Mouse (Mus musculus): ENCODE data around the gene Zic4.

The Zic4 gene

DNA sequence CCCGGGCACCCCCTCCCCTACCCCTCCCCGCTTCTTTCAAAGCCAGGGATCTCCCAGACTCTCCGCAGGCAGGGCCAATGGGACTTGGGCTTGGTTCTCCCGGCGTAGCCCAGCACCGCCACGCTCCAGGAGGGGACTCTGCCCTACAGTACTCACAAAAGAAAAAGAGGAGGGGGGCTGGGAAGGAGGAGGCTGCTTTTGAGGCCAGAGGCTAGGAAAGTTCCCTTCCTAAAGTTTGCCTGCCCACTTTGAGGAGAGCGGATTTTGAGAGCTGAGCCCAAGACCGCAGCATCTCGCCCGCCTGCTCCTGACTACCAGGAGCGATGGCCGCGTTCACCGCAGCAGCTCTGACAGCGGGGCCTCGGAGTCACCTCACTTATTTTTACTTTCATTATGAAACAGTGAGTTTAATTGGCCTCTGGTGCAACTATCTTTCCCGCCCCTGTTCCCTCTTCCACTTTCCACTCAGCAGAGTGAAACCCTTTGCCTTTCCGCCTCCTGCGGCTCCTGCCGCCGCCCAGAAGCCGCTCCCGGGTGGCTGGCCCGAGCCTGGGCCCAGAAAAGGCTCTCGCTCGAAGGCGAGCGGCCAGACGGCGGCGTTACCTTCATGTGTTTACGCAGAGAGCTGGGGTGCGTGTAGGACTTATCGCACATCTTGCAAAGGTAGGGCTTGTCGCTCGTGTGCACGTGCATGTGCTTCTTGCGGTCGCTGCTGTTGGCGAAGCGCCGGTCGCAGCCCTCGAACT lies at the start of gene Zic4:
Gene Zic4, plus strand, starts transcription at position 558 of the 746 bp plus-strand sequence.
- in situ Hi-C loops (cut with MboI; ENCODE audit: low pct_unique_long_range_greater_than_20kb in 1 of 2, low sequenced_read_pairs in 2 of 2, unreplicated experiment in 1 of 2): no loop called here

DNA sequence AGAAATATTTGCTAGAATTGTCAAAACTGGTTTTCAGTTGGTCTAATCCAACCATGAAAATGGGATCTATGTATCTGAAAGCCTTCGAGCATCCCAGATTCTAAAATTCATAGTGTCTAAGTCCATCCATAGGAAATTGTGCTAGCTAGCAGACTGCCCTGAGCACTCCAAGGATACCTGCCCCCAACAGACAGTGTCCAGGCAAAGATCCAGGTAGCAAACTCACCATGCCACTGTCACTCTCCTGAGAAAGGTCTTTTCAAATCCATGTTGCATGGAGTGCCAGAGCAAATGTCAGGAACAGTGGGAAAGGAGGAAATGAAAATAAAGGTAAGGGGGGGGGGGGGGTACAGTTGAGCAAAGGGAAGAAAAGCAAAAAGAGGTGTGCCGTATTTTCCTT lies 14.6 kb upstream of the Zic4 start:
- in situ Hi-C loops (cut with MboI; ENCODE audit: low pct_unique_long_range_greater_than_20kb in 1 of 2, low sequenced_read_pairs in 2 of 2, unreplicated experiment in 1 of 2): no loop called here

DNA sequence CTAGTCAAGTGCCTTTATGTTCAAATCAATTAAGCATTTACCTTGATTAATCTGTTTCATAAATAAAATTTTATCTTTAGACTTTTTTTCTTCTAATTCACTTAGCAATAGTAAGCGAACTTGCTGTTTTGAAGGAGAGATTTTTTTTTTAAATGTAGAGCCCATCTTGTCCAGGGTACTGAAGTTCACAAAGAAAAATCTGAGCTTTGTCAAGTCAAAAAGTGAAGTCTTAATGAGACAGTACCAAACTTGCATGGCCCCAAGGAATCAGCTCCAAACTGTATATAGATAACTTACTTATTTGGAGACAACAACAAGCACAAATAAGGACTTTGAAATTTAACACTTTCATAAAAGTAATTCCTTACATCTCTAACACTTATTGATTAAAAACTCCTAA lies 13.5 kb upstream of the Zic4 start:
- in situ Hi-C loops (cut with MboI; ENCODE audit: low pct_unique_long_range_greater_than_20kb in 1 of 2, low sequenced_read_pairs in 2 of 2, unreplicated experiment in 1 of 2): no loop called here

DNA sequence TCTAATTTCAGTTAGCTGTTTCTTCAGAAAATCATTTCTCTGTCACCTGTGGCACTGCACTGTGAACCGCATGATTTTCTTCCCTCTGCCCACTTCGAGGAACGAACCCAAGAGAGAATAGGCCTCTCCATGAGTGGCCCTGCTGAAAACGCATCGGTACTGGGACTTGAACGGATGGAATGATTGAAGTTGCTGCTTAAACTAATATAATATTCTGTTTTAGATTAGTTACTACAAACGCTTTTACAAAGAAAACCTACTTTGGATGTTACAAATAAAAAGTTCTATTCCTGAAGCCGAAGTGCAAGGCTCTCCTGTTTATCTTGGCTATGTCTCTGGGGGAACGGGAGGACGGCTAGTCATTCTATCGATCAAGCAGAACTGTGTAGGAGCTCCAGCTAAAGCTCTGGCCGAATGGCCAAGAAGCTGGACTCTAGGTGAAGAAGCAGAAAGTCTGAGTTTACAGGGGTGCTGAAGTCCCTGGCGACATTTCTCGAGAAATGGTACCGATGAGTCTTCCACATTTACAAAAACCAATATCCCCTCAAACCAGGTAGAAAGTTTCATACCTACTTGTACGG lies 11.9 kb upstream of the Zic4 start:
- in situ Hi-C loops (cut with MboI; ENCODE audit: low pct_unique_long_range_greater_than_20kb in 1 of 2, low sequenced_read_pairs in 2 of 2, unreplicated experiment in 1 of 2): no loop called here

DNA sequence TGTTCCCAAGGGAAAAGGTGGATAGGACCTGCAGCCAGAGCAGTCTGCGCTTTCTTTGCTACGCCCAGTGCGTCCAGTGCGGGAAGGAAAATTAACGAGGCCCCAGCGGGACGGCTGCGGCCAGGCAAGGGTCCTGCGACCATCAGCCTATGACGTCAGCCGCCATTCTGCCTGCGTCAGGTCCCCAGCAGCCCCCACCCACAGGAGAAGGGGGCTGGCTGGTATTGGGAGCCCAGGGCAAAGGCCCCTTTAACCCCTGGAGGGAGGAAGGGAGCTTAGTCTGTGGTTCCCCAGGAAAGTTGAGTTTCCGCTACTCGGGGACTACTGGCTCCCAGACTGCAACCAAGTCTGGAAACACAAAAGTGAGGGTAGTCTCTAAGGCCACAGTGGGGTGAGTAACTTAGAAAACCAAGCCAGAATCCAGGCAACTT lies 11.3 kb upstream of the Zic4 start:
- in situ Hi-C loops (cut with MboI; ENCODE audit: low pct_unique_long_range_greater_than_20kb in 1 of 2, low sequenced_read_pairs in 2 of 2, unreplicated experiment in 1 of 2): no loop called here

DNA sequence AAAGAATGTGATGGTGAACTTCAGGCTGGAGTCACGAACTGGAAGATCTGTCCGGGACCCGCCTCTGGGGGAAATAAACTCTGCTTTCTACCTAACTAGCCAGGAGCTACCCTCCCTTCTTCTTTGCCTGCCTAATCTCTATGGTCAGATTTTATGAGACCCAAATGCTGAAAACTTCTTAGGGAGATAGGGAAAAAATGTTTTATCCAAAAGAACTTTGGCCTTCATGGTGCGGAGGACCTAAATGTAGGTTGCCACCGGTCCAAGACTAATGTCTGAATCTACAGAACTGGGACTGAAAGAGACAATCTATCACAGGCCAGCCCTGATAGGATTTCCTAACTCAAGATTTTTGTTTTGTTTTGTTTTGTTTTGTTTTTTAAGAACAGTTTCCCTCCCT lies 10.9 kb upstream of the Zic4 start:
- in situ Hi-C loops (cut with MboI; ENCODE audit: low pct_unique_long_range_greater_than_20kb in 1 of 2, low sequenced_read_pairs in 2 of 2, unreplicated experiment in 1 of 2): no loop called here

DNA sequence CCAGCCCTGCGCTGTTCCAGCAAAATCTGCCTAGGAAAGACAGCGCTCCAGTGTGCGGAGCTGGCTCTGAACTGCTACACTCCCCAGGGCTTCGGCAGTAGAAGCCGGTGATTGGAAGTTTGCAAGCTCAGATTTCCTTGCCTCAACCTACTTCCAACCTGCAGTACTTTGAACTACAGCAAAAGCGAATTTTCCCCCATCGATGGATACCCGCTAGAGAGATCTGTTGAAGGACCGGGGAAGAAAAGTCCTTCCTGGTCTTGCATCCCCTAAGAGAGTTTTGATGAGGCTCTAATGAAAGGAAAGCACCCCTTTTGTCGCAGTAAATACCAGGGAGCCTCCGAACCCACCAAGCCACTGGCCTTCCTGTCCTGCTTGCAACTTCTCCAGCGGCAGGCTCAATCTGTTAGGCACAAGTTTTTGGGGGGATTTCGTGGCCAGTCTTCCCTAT lies 10.2 kb upstream of the Zic4 start:
- in situ Hi-C loops (cut with MboI; ENCODE audit: low pct_unique_long_range_greater_than_20kb in 1 of 2, low sequenced_read_pairs in 2 of 2, unreplicated experiment in 1 of 2): no loop called here

DNA sequence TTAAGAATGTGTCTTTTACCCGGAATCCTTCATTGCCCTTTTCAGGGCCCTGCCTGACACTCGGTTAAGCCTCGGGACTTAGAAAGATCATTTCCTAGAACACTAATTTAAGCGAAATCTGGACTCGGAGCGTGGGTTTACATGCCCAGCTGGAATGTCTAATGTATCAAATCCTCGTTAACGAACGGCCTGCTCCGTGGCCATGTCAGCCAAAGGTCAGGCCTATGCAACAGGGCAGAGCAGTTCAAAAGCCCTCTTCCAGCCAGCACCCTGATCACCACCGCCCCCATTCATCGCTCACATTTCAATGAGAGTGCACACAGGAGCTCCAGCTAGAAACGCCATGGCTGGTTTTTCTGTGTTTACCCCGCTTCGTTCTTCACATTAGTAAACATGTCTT lies 9.4 kb upstream of the Zic4 start:
- in situ Hi-C loops (cut with MboI; ENCODE audit: low pct_unique_long_range_greater_than_20kb in 1 of 2, low sequenced_read_pairs in 2 of 2, unreplicated experiment in 1 of 2): no loop called here

DNA sequence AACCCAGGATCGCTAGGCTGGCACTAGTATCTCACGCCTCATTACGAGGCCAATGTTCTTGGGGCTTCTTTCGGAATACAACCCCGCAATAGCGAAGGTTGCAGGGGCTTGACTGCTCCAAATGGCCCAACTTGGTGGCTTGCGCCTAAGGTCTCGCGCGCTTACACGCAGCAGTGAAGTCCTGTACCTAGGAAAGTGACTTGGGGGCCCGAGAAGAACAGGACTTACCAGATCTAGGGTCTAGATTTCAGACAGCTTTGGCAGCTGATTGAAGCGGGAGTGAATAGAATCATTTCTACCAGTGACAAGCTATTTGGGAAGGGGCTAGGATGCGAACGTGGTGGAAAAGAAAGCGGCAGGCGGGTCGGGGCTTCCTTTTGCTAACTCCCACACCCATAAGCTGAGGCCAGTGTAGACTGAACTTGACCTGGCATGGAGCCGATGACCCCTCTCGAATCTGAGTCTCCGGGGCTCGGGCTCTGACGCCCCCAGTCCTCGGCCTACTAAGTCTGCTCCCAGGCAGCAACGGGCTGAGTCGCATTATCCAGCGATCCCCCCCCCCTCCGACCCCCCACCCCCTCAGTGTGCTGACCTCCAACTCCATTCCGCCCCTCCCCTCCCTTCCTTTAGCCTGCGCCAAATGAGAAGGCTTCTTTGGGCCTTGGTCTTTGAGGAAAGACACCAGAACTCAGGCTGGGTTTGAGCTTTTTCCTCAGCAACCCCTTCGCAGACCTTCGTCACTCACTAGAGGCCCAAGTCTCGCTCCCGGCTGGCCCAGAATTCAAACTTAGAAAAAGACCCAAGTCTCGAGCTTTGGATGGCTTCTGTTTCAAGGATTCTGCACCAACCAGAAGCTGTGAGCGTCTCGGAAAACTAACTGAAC lies 8.4 kb upstream of the Zic4 start:
- in situ Hi-C loops (cut with MboI; ENCODE audit: low pct_unique_long_range_greater_than_20kb in 1 of 2, low sequenced_read_pairs in 2 of 2, unreplicated experiment in 1 of 2): no loop called here

DNA sequence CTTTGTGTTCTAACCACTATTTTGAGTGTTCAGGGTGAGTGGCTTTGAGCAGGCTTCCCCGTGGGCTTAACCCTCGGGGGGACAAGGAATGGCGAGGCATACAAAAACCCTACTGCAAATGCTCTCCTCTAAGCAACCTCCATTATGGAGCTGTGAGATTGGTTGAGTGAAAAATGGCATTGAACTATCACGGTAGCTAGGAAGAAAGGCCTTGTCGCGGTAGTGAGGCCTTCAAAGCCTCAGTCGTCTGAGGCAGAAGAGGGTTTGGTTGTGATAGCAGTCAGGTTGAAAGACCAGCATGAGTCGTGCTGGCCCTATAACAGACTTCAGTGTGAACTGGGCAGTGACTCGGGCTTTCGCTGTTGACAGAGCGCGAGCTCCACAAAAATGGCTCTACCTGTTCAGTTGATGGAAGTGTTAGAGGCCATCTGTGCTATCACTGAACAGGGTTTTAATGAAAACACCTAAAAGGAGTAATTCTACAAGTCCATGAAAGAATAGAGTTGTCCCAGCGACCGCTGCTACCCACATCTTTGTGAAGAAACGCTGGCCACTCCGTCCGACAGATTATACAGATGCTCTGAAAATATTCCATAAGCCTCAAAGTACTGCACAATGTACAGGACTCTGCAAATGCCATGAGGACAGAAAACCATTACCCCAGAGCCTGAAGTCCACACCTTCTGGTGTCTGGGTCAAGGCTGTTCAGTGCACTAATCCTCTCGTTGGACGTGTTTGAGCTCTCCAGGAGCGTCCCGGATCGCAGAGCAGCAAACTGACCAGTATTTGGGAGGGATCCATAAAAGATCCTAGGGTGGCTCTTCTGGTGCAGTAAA lies 7.6 kb upstream of the Zic4 start:
- in situ Hi-C loops (cut with MboI; ENCODE audit: low pct_unique_long_range_greater_than_20kb in 1 of 2, low sequenced_read_pairs in 2 of 2, unreplicated experiment in 1 of 2): no loop called here

DNA sequence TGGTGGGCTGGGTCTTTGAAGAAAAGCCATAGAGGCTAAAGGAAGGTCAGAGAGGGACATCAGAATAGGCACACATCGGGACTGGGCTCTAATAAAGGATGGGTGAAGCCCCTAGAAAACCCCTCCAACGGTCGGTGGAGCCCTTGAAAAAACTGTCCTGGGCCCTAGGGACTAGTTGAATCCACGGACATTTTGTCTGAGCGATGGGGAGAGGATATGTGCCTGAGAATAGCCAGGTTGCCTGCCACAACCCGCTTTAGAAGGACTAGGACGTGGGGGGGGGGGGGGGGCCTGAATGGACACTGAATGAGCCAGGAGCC lies 7.0 kb upstream of the Zic4 start:
- in situ Hi-C loops (cut with MboI; ENCODE audit: low pct_unique_long_range_greater_than_20kb in 1 of 2, low sequenced_read_pairs in 2 of 2, unreplicated experiment in 1 of 2): no loop called here

DNA sequence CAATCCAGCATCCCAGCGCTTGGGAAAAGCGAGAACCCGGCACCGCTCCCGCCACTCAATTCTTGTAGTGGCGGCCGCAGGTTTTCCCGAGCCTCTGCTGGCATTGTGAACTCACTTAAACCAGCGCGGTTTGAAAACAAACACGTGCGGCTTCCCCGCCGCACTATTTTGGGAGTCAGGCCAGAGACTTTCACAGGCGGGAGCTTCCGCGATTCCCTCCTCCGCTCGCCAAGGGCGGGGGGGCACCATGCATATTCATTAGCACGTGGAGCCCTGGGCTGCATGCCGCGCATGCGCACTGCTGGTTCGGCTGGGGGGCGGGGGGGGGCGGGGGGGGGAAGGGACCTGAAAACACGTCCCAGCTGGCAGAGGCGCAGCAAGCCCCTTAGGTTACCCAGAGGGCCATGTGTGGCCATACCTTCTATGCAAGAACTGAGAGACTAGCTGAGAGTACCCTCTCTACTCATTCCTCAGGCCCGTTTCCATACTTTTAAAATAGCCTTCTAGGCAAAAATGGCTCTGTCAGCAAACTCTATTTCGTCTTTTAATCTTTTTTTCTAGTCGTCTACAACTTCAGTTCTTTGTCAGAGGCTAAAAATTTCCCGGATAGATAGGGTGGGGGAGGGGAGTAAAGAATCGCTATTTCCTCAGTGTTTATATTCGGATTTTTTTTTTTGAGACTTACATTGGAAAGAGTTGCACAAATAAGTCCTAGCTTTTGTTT lies 6.4 kb upstream of the Zic4 start:
- in situ Hi-C loops (cut with MboI; ENCODE audit: low pct_unique_long_range_greater_than_20kb in 1 of 2, low sequenced_read_pairs in 2 of 2, unreplicated experiment in 1 of 2): no loop called here

DNA sequence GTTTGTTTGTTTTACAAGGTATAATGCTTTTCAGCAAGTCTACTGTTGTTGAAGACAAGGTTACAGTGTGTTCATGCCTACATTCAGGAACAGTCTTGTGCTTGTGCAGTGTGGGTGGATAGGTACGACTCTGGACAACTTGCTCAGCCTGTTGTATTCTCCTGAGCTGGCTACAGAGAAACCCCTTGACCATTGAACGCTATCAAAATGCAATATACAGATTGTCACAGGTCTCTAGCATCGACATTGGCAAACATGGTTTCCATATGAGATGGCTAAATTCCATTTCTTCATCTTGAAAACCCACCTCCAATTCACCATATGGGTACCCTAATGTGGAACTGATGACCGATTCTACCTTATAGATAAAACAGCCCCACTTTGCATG lies 5.9 kb upstream of the Zic4 start:
- in situ Hi-C loops (cut with MboI; ENCODE audit: low pct_unique_long_range_greater_than_20kb in 1 of 2, low sequenced_read_pairs in 2 of 2, unreplicated experiment in 1 of 2): no loop called here

DNA sequence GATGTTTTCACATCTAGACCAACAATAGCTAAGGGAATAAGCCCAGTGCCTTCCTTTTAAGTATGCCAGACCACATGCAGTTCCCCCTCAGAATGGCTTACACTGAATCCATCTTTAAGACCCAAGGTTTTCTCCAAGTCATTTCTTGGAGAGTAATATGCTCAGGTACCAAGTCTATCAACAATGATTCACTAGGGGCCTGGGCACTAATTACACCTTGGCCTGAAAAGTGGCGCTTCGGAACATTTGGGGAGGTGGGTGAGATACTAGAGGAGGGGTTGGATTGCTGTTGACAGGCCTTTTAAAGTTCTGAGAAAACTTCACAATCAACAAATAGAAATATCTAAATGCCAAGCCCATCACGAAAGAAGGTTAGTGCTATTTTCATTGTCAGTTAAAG lies 4.9 kb upstream of the Zic4 start:
- in situ Hi-C loops (cut with MboI; ENCODE audit: low pct_unique_long_range_greater_than_20kb in 1 of 2, low sequenced_read_pairs in 2 of 2, unreplicated experiment in 1 of 2): no loop called here

DNA sequence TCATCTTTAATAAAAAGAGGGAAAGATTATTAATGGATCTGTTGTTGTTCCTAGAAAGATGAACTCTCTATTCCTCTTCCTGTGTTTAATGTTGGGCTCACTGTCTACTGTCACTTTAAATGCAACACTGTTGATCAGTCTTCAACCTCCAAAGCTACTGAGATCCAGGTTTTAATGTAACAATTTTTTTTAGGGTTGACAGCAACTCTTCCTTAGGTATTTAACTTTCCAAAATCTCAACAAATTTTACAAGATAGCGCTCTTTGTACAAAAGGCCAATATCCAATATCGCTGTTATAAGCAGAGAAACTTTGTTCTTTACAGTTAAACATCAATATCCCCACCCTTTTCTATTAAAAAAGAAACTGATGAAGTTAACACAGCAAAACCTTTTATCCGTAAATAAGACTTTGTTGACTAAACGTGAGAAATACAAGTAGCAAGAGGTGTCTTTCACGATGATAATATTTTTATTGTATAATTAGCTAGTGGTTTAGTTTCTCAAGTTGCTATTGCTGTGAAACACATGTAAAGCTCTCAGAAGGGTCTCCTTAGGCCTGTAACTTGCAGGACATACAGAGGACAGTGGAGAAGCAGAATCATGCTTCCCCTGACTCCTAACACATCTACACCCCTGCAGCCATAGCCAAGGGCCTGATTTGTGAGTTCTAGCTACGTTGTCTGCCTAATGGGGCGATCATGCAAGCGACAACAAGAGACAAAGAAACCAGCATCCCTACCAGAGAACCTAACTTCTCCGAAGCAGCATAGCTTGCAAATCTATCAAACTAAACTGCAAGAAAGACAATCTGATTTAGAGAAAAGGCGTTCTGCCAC lies 3.1 kb upstream of the Zic4 start:
- in situ Hi-C loops (cut with MboI; ENCODE audit: low pct_unique_long_range_greater_than_20kb in 1 of 2, low sequenced_read_pairs in 2 of 2, unreplicated experiment in 1 of 2): no loop called here

DNA sequence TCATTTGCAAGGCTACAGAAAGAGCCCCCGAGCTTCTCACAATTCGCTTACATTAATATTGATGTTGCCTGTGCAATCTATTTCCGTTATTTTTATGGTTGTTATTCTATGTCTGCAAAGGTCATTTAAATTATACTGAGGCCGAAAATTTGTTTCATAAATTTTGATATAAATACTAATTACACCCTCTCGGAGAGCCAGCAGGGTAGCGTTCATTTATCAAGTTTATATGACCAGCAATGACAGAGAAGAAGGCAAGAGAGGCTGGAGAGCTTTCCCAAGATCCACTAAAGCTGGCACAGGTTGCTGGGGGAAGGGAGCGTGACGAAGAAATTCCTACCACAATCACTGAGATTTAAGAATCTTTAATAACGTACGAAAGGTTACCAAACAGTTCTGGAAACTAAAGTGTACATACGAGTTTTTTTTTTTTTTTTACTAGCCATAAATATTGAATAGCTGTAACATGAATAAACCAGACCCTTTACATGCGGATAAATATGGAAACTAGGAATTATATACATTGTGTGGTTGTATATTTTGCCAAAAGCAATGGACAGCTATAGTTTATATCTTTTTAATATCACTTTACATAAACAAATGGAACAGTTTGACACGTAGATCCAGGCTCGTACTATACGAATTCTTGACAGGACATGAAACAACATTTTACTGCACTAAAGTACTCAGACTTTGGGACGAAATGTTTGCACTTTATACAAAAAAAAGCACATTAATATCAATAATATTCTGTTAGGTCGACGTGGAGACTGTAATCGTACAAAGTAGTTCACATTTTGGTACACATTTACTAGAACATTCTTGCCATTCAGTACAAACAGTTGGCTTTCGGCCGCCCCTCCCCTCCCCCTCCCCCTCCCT lies 1.8 kb upstream of the Zic4 start:
- in situ Hi-C loops (cut with MboI; ENCODE audit: low pct_unique_long_range_greater_than_20kb in 1 of 2, low sequenced_read_pairs in 2 of 2, unreplicated experiment in 1 of 2): no loop called here

Data from mouse embryonic stem cell (cell line).